Mouse (Mus musculus): ENCODE results near the gene BC035947. TPM values are rescaled to one million over a fixed set of nuclear protein-coding genes. Genes with fewer than 3 reads are reported as not detected.
"Not testable (repeated sequence)": the region's sequence is repeated elsewhere in the genome, so short reads cannot be mapped to it uniquely, and the experiment has no call there.

Gene BC035947
- total RNA-seq (2021), result not detected
- long read RNA-seq, experiment 1, result 0 reads
- long read RNA-seq, experiment 2, result 0 reads

DNA sequence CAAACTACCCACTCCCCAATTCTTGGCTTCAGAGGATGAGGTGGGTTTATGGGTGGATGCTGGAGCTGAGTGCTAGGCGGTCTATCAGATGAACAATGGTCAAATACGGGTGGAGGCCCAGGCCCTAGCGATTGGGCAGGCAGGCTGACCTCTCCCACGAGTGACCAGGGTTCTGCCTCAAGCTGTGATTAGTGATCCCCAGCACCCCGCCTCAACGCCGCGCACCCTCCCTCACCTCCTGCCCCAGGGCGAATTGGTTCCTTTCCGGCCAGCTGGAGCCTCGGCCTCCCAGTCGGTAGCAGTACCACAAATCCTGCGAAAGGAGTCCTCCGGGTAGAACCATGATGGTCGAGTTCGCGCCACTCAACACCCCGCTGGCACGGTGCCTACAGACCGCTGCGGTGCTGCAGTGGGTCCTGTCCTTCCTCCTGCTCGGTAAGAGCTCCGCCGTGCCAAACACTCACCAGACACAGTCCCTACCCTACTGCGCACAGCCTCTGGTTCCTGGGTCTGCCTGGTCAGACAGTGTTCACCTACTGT, at the start of gene BC035947:
TSS of gene BC035947 (minus strand) at position 538 of the 540 bp plus-strand sequence.
- no peak for DNase-seq (ENCODE audit: low spot score)

DNA sequence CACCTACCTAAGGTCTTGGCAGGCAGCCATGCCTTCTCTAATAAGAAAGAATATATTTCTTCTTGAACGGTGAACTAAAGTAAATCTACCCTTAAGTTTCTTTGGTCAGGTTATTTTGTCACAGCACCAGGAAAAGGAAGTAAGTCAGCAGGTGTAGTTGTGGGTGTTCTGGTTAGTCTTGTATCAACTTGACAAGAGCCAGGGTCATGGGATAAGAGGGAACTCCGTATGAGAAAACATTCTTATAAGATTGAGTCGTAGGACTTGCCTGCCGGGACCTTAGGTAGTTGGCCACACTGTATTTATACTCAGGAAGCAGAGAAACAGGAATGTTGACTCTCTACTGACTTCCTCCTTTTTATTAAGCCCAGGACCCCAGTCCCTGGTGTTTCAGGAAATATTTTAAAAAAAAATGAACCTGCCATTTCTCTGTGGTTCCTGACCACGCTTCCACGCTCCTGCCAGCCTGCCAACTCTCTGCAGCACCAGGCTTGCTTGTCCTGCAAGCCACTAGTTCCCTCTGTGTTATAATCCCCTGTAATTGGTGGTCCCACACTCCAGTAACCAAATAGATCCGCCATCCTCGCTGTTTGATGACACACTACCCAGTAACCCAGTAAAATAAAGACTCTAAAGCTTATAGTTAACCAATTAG, 42.2 kb upstream of the BC035947 start:
- DNase-seq (ENCODE audit: low spot score), result no peak

DNA sequence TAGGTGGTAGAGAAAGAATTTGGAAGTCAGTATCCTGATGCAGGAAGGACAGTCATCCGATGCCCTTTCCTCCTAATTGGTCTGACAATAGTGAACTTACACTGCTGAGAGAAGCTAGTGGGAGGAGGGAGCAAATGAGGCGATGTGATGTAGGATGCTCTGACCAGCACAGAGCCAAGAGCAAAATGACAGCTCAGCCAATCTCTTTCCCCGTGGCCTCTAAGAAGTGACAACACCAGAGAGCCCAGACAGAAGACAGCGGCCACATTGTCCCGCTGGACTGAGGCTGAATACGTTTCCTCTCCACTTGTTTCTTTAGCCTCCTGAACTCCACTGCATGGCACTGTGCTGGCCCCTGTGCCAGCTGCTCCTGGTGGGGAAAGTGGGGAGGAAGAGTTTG, 37.0 kb upstream of the BC035947 start:
- no peak for DNase-seq (ENCODE audit: low spot score)

DNA sequence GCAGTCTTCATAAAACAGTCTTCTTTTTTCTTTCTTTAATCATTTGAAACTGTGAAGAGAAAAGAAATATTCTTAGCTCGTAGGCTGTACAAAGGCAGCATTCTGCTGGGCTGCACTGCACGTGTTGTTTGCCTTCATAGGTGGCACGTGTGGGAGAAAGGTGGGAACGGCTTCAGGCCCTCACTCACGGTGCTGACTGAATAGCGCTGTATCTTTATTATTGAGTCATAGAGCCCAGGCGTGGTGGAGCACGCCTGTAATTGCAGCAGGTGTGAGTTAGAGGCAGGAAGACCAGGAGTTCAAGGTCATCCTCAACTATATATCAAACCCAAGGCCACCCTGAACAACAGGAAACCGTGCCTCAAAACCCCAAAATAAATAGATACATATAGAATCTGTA, 34.3 kb upstream of the BC035947 start:
- no peak for DNase-seq (ENCODE audit: low spot score)

DNA sequence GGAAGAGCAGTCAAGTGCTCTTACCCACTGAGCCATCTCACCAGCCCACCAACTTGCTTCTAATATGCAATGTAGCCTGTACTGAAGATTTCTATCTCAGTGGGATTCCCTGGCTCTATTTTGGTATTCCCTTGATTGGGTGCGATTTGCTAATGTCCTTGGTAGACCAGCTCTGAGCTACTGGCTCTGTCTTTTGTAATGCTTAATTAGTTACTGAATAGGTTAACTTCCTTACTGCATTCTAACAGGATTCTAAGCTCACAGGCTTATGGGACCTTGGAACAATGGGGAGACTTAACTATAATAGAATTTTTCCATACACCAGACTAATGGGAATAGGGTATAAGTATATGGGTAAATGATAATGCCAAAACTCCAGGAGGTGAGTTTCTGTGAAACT, 31.7 kb upstream of the BC035947 start:
- not testable (repeated sequence) for DNase-seq (ENCODE audit: low spot score)

DNA sequence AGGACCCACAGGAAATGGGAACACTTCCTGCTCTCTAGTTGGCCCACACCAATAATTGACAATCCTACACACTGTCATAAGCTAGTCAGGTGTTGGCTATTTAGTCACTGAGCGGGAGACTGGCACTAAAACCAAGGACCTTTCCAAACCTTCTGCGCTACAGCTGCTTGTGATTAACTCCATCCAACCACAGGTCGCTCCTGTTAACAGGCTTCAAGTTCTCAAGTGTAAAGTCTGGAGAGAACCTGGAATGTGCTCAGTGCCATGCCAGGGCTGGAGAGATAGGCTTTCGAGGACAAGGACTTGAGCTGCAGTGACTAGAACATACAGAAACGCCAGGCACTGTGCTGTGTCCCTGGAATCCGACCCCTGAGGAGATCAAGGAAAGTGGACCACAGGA, 27.2 kb upstream of the BC035947 start:
- no peak for DNase-seq (ENCODE audit: low spot score)

DNA sequence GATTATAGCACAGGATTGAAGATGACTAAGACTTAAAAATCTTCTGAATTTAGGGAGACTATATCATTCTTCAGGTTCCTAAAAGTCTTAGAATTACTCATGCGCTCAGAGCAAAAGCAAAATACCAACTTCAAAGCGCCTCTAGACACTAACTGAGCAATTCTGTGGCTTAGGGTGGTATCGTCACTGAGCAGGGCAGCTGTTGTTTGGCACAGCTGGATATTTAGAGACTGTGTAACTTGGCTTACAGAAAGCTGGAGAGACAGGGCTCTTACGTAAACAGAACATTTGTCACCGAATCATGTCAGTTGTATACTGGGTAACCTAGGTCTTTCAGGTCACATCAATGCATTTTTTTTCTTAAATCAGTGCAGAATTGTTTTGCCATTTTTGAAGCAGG, 26.4 kb upstream of the BC035947 start:
- DNase-seq (ENCODE audit: low spot score), result no peak

DNA sequence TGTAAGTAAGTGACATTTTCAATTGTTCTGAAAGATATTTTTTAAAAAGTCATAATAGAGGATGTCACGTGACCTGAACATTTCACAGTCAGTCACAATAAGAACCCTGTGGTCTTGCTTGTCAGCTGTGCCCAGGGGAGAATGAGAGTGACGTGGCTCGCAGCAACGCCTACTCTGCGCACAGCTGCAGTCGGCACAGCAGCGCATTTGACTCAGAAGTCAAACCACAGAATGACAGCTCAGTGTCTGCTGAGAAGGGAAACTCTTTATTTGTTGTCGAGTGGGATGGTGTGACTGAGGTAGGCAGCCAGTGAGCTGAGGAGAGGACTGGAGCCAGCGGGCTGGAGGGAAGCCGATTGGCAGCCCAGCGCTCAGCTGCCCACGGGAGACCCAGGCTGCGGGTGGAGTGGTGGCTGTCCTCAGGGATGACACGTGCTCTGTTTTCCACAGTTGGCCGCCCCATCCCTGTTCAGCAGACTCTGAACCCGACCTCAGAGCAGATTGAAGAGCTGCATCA, 25.6 kb upstream of the BC035947 start:
- DNase-seq (ENCODE audit: low spot score), result peak; percentile 70

DNA sequence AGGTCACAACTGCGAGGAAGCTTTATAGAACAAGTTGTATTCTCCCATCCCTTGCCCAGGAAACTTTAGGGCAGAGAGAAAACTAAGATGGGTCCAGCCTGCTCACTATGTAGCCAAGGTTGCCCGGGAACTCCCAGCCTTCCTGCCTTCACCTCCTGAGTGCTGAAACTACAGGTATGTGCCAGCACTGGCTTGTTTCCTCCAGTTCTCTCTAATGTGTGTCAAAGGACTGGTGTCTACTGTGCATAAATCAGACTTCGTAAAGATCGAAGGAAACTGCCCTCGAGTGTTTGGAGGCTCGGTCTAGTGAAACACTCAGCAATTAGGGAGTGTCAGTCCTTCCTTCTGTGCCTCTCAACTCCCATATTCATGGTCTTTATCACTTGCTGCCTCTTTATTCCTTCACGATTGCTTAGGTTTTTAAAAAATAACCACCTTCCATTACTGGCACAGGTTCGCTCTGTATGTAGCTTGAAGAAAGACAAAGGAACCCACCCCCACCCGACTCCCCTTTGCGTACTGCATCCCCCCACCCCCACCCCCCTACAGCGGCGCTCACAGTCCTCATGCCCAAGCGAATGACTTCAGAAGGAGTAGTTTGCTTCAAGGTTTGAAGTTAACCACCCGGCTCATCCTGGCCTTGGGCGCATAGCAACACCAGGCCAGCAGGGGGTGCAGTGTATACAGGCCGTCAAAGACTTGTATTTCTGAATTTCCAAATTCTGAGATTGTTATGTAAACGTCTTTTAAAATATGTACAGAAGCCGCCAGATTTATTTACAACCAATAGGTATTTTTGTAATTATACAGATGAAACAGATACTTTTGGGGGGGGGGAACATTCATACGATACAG, 24.6 kb upstream of the BC035947 start:
- DNase-seq (ENCODE audit: low spot score), result peak; percentile 83

DNA sequence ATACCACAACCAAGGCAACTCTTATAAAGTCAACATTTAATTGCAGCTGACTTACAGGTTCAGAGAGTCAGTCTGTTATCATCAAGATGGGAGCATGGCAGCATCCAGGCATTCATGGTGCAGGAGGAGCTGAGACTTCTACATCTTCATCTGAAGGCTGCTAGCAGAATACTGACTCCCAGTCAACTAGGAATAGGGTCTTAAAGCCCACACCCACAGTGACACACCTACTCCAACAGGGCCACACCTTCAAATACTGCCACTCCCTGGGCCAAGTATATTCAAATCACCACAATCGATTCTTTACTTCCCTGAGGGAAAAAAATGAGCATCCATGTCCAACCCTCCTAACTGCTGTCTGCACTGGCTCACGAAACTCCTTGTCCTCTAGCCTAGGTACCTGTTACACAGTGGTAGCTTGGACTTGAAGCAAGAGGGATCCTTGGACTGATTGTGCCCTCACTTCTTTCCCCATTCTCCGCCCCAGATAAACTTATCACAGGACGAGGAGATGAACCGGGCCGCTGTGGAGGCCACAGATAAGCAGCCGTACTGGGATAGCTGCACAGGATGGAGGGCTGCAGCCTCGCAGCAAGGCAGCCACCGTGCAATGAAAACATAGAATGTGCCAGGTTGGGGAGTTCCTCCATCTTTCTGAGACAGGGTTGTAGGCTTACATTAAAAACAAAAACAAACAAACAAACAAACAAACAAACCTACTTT, 22.6 kb upstream of the BC035947 start:
- no peak for DNase-seq (ENCODE audit: low spot score)

DNA sequence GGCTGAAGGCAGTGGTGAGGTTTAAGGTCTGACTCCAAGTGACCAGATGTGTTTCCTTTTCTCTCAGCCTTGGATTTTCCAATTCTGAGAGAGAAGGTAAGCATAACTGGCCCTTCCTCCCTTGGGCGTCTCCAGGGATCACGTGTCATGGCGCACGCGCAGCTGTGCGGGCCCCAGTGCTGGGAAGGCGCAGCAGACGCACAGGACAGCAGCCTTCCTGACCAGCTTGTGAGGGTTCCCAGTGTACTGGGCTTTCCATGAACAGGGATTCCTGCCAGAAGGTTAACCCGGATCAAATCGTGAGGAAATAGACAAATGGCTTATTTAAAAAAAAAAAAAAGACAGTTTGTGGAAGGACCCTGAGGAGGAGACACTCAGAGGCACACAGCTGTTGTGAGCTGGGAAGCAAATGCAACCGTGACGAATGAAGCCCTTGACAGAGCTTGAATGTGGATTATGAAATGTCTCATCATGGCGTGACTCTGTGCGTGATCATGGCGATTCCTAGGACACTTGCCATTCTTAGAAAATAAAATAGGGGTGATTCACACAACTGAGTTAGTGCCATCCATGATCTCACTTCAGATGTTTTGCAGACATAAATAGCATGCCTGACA, 20.3 kb upstream of the BC035947 start:
- DNase-seq (ENCODE audit: low spot score), result peak; percentile 47

DNA sequence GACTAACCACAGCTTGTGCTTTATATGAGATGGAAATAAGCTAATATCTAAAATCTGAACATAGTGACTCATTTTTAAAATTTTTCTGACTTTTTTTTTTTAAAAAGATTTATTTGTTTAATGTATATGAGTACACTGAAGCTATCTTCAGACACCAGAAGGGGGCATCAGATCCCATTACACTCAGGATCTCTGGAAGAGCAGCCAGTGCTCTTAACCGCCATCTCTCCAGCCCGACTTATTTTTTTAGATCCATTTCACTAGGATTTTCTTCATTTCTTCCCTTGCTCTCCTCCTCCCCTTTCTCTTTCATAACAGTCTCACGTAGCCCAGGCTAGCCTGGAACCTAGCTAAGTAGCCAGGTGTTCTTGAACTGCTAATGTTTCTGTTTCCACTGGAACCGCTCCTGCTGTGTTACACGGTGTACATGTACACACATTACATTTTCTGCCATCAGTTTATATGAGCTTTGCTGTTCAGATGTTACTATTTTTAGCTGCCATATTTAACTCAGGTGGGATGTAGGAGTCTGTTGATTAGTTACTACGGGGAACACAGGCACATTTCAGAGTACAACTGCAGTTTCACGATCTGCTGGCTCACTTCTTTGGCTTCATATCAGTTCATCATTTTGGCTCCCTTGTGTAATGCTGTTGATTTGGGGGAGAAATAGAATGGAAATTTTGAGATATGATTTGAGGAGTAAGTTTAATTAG, 18.7 kb upstream of the BC035947 start:
- DNase-seq (ENCODE audit: low spot score), result no peak

DNA sequence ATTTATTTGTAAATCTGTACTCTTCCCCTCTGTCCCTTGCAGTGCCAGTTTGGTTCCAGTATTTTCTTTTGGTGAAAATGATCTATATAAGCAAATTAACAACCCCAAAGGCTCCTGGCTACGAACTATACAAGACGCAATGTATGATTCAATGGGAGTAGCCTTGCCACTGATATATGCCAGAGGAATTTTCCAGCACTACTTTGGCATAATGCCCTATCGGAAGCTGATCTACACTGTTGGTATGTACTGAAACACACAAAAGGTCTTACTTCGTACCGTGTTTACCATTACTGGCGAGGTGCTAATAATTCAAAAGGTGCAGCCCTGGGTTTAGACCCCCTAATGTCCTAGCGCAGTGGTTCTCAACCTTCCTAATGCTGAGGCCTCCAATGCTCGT, 17.1 kb upstream of the BC035947 start:
- no peak for DNase-seq (ENCODE audit: low spot score)

DNA sequence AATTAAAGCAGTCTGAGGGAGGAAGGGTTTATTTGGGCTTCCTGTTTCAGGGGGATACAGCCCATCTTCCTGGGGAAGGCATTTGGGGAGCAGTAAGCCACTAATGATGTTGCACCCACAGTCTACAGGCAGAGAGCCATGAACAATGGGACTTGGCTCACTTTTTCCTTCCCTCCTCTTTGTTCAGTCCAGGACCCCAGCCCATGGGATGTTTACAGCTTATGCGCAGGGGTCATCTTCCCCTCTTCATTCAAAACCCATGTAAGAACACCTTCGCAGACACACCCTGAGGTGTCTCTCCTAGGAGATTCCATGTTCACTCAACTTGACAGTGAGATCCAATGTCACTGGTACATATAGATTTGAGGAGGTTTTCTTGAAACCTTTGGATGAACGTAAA, 16.4 kb upstream of the BC035947 start:
- DNase-seq (ENCODE audit: low spot score), result no peak

DNA sequence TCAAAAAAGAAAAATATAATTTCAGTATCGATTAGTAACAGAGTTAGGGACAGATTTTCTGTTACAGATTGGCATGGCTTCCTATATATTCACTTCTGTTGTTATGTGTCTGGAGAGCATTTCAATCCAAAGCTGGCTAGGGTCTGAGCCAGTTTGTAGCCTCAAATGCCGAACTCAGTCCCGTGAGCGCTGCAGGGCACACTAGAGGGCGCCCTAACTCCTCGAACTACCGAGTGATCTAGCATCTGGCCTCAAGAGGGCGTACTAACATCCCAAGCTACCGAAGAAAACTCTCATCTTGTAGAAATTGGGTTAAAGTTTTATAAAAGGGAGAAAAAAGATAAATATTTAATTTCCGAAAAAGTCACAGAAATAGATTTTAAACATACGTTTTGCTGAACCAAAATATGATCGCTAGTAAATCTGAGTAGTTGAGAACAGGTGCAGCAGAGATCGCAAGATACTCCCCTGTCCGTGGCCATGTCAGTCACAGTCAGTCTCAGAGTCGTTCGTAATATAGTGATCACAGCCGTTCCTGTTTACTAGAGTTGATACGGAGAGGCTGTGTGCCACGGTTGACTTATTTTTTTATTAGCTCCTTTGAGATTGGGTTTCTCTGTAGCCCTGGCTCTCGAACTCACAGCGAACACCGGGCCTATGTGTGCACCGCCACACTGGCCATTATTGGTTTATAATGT, 13.4 kb upstream of the BC035947 start:
- DNase-seq (ENCODE audit: low spot score), result peak; percentile 63

DNA sequence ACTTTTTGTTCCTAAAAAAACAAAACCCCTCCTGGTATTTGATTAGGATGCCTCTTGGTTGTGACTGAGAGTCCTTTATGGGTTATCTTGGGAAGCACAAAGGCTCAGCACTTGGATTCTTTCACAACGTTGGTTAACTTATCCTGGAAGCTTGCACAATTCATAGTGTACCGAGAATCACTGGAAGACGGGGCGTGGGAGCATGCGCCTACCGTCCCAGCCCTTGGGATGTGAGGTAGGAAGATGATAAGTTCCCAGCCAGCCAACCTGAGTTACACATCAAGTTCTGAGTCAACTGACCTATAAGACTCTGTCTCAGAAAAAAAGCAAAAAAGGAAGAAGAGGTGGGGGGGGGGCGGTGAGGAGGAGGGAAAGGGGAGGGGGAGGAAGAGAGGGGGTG, 6.9 kb upstream of the BC035947 start:
- DNase-seq (ENCODE audit: low spot score), result no peak

DNA sequence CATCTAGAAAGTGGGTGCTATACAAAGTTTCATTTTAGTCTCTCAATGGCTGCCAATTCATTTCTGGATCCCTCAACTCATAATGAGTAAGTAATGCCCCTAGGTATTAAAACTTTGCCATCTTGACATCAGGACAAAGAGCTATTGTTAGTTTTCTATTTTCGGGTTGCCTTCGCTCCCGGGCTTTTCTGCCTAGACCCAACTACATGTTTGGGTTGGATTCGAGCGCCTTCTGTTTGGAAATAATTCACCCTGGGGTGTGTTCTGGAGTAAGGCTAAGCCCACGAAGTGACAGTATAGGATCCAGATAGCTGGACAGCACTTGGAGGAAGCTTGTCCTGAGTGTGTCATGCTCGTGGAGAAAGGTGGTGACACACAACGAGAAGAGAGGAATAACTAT, 798 bp upstream of the BC035947 start:
- DNase-seq (ENCODE audit: low spot score), result no peak

DNA sequence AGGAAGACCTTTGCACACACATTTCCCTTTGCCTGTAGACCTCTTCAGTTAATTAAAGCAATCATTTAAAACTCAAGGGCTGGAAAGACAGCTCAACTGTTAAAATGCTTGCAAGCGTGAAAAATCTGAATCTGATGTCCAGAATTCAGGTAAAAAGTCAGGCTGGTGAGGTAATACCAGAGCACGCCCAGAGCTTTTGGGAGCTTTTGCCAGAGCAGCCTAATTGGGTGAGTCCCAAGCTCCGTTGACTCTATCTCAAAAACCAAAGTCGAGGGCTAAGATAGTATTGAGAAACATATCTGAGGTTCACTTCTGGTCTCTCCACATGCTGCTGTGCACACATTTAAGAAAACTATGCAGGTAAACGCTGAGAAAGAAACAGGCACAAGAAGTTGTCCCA, 1.1 kb downstream of the BC035947 start, which contains the start of gene Mogat1:
TSS of gene Mogat1 (plus strand) at position 130 of the 400 bp plus-strand sequence.
- DNase-seq (ENCODE audit: low spot score), result no peak

DNA sequence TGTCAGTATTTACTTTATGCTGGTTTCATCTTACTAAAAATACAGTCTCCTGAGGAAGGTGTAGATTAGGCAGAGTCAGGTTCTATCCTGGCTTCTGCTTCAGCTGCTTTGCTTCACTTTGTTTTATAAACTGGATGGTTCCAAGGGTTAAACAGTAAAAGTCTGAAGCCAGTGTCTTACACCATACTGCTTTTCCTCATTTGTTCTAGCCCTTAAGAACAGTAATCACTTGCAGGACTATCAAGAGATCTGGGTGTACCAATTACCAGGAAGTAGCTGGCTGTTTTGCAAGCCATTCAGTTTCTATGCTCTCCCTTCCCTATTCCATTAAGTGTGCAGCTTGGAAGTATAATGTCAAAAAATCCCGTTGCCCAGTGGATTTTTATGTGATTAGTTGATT, 4.8 kb downstream of the BC035947 start:
- no peak for DNase-seq (ENCODE audit: low spot score)

DNA sequence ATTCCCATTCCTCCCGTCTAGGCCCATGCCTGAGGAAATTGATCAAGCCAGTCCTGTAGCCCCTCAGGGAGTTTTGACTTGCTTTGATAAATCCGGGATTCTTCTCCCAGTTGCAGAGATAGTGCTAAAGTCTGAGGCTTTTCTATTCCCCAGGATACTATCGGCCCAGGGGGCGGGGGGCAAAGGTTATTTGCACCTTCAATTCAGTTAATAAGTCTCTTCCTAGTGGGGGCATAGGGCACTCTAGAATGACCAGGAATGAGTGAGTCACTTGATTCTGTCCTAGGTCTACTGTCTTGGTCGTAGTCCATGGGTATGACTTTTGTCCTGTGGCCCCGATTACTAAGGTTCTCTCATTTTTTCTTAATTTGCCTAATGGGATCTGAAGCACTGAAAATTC, 9.4 kb downstream of the BC035947 start:
- no peak for DNase-seq (ENCODE audit: low spot score)
